Mouse (Mus musculus) frontal cortex, postnatal 14 days (tissue): Measurements from ENCODE around the gene Plxnd1.

Experiments used
- DNase-seq, 2 experiments: peaks; one replicate each; pipeline ENCODE4 v3.0.0; 2022; ENCODE audit warnings: low spot score in 2 of 2

The Plxnd1 gene

GRCm38 (mm10) chr6:115994877-115995520 lies at the start of gene Plxnd1:
Plxnd1 (minus strand) TSS chr6:115995005.
- peak; percentile 69 to 78 for DNase-seq

GRCm38 (mm10) chr6:116044039-116044438 lies 49.2 kb upstream of the Plxnd1 start:
- DNase-seq: no peak

GRCm38 (mm10) chr6:116038222-116038621 lies 43.4 kb upstream of the Plxnd1 start:
- no peak for DNase-seq

- no peak for DNase-seq
These were observed 42.6 kb upstream of the Plxnd1 start for GRCm38 (mm10) chr6:116037281-116037831.

GRCm38 (mm10) chr6:116036555-116036954 lies 41.8 kb upstream of the Plxnd1 start:
- DNase-seq: no peak

- no peak for DNase-seq
These were observed 36.2 kb upstream of the Plxnd1 start for GRCm38 (mm10) chr6:116031052-116031451.

- no peak for DNase-seq
These were observed 29.9 kb upstream of the Plxnd1 start for GRCm38 (mm10) chr6:116024666-116025065.

- DNase-seq: no peak
These were observed 27.2 kb upstream of the Plxnd1 start for GRCm38 (mm10) chr6:116021961-116022485.

- DNase-seq: no peak
These were observed 21.1 kb upstream of the Plxnd1 start for GRCm38 (mm10) chr6:116015902-116016301.

GRCm38 (mm10) chr6:116014111-116014510 lies 19.3 kb upstream of the Plxnd1 start:
- no peak for DNase-seq

- no peak for DNase-seq
These were observed 18.9 kb upstream of the Plxnd1 start for GRCm38 (mm10) chr6:116013687-116014086.

GRCm38 (mm10) chr6:116010541-116010940 lies 15.7 kb upstream of the Plxnd1 start:
- peak; percentile 72 to 94 for DNase-seq

GRCm38 (mm10) chr6:116009426-116009825 lies 14.6 kb upstream of the Plxnd1 start:
- DNase-seq: no peak

- DNase-seq: peak in 1 of 2 experiments; percentile 60
These were observed 12.9 kb upstream of the Plxnd1 start for GRCm38 (mm10) chr6:116007561-116008173.

GRCm38 (mm10) chr6:116006731-116007130 lies 11.9 kb upstream of the Plxnd1 start:
- DNase-seq: no peak

GRCm38 (mm10) chr6:116005959-116006288 lies 11.1 kb upstream of the Plxnd1 start:
- no peak for DNase-seq

- no peak for DNase-seq
These were observed 10.6 kb upstream of the Plxnd1 start for GRCm38 (mm10) chr6:116005275-116005958.

GRCm38 (mm10) chr6:116004716-116005115 lies 9.9 kb upstream of the Plxnd1 start:
- no peak for DNase-seq

GRCm38 (mm10) chr6:116004069-116004468 lies 9.3 kb upstream of the Plxnd1 start:
- DNase-seq: no peak

- no peak for DNase-seq
These were observed 8.7 kb upstream of the Plxnd1 start for GRCm38 (mm10) chr6:116003516-116003915.

- DNase-seq: no peak
These were observed 7.7 kb upstream of the Plxnd1 start for GRCm38 (mm10) chr6:116002311-116003104.

- no peak for DNase-seq
These were observed 6.0 kb upstream of the Plxnd1 start for GRCm38 (mm10) chr6:116000851-116001250.
